Mouse (Mus musculus): ENCODE measurements around the gene Mrpl33. TPM values are rescaled to one million over a fixed set of nuclear protein-coding genes. Genes with fewer than 3 reads are reported as not detected.
"Not testable (repeated sequence)": the region's sequence is repeated elsewhere in the genome, so short reads cannot be mapped to it uniquely, and the experiment has no call there.

Mrpl33 gene
- polyA plus RNA-seq, 1 experiment: 165 TPM

DNA sequence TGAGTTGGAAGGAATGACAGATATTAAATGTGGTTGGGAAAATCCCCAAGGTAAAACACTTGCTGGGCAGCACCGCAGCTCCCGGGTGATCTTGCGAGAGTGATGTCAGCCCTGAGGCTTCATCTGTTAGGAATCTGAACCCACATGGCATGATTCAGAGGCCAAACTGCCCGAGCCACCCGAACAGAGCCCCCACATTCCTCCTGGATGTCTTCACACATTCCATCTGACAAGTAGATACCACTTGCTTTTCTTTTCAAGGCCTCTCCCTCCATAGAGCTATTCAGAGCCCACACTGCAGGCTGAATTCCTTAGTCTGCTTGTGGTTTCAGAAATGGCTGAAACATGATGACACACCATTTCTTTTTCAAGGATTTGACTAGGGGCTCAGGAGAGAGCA is 33.3 kb downstream of the Mrpl33 start:
- TF ChIP-seq CTCF (IDR thresholded peaks at IDR 0.05; ENCODE audit: borderline replicate concordance, insufficient read depth, low read length) (no peak), POLR2A (IDR thresholded peaks at IDR 0.05; ENCODE audit: low read depth, low read length) (no peak)
- Histone ChIP-seq H3K4me3 (ENCODE audit: insufficient read depth, low read length) (no peak overlapping the region), H3K27ac (ENCODE audit: insufficient read depth, low read length) (peak overlapping the region; percentile 98), H3K4me1 (ENCODE audit: control insufficient read depth, insufficient read depth, low read length) (peaks cover 32% of the 10 kb centered on the region)

GRCm38 (mm10) chr5:31631169-31631568 is 34.4 kb downstream of the Mrpl33 start:
- Histone ChIP-seq H3K4me1 (ENCODE audit: control insufficient read depth, insufficient read depth, low read length) (peaks cover 37% of the 10 kb centered on the region), H3K27ac (ENCODE audit: insufficient read depth, low read length) (peak overlapping the region; percentile 98)
- H3K4me3 ChIP-seq (ENCODE audit: insufficient read depth, low read length): not testable (repeated sequence)

DNA sequence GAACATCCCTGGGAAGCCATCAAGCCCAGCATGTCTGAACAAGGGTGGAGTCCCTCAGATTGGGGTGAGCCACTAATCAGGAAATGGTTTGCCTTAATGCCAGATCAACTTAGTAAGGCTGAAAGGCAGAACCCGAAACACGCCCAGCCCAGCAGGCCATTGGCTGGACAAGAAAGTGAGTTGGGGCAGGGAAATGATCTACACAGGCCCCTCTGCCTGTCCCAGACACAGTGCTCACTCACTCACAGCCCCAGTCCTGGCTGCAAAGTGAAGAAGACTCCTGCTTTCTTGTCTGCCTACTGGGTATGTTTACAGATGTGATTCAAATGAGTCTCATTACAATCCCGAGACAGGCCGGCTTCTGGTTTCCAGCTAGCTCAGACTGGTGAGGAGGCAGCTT is 37.4 kb downstream of the Mrpl33 start:
- Histone ChIP-seq H3K4me3 (ENCODE audit: insufficient read depth, low read length) (no peak overlapping the region), H3K27ac (ENCODE audit: insufficient read depth, low read length) (peak overlapping the region; percentile 59), H3K4me1 (ENCODE audit: control insufficient read depth, insufficient read depth, low read length) (peaks cover 28% of the 10 kb centered on the region)
- no peak for TF ChIP-seq POLR2A (IDR thresholded peaks at IDR 0.05; ENCODE audit: low read depth, low read length)
- no peak for TF ChIP-seq CTCF (IDR thresholded peaks at IDR 0.05; ENCODE audit: borderline replicate concordance, insufficient read depth, low read length)

GRCm38 (mm10) chr5:31634679-31635078 is 37.9 kb downstream of the Mrpl33 start:
- peak overlapping the region; percentile 59 for H3K27ac ChIP-seq (ENCODE audit: insufficient read depth, low read length)
- TF ChIP-seq CTCF (IDR thresholded peaks at IDR 0.05; ENCODE audit: borderline replicate concordance, insufficient read depth, low read length): no peak
- no peak for TF ChIP-seq POLR2A (IDR thresholded peaks at IDR 0.05; ENCODE audit: low read depth, low read length)
- no peak overlapping the region for H3K4me3 ChIP-seq (ENCODE audit: insufficient read depth, low read length)
- peaks cover 24% of the 10 kb centered on the region for H3K4me1 ChIP-seq (ENCODE audit: control insufficient read depth, insufficient read depth, low read length)

DNA sequence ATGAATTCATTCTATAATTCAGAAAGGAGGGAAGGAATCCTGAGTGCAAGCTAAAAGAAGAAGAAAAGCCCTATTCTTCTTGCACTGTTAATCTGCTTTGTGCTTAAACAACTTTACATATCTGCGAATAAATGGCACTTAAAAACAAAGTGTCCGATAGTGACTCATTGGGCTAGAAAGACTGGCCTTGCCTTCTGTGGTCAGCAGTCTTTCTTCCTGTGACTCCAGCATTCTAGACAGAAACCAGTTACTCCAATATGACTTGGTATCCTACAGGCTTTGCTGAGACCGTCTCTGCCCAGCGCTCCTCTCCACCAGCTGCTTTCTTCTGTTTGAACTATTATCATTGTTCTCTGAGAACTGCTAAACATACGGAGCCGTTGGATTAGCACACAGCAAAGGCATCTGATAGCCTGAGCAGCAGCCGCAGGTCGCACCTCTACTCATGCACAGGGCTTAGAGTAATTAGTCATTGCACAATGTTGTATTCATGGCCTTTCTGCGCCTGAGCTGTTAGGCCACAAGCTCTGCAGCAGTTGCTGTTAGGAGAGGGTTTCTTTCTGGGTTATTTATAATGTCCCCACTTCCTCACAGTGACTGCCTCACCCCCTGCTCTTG is 40.0 kb downstream of the Mrpl33 start:
- Histone ChIP-seq H3K27ac (ENCODE audit: insufficient read depth, low read length) (peak overlapping the region; percentile 59), H3K4me3 (ENCODE audit: insufficient read depth, low read length) (no peak overlapping the region), H3K4me1 (ENCODE audit: control insufficient read depth, insufficient read depth, low read length) (peaks cover 15% of the 10 kb centered on the region)
- TF ChIP-seq POLR2A (IDR thresholded peaks at IDR 0.05; ENCODE audit: low read depth, low read length) (no peak), CTCF (IDR thresholded peaks at IDR 0.05; ENCODE audit: borderline replicate concordance, insufficient read depth, low read length) (no peak)

GRCm38 (mm10) chr5:31640542-31640941 is 43.8 kb downstream of the Mrpl33 start:
- H3K4me1 ChIP-seq (ENCODE audit: control insufficient read depth, insufficient read depth, low read length): peaks cover 17% of the 10 kb centered on the region
- TF ChIP-seq CTCF (IDR thresholded peaks at IDR 0.05; ENCODE audit: borderline replicate concordance, insufficient read depth, low read length): no peak
- TF ChIP-seq POLR2A (IDR thresholded peaks at IDR 0.05; ENCODE audit: low read depth, low read length): no peak

GRCm38 (mm10) chr5:31642300-31642699 is 45.6 kb downstream of the Mrpl33 start:
- no peak overlapping the region for H3K4me3 ChIP-seq (ENCODE audit: insufficient read depth, low read length)
- no peak overlapping the region for H3K27ac ChIP-seq (ENCODE audit: insufficient read depth, low read length)
- TF ChIP-seq POLR2A (IDR thresholded peaks at IDR 0.05; ENCODE audit: low read depth, low read length) (no peak), CTCF (IDR thresholded peaks at IDR 0.05; ENCODE audit: borderline replicate concordance, insufficient read depth, low read length) (no peak)
- H3K4me1 ChIP-seq (ENCODE audit: control insufficient read depth, insufficient read depth, low read length): peaks cover 9% of the 10 kb centered on the region

More at GRCm38 (mm10) chr5:31640542-31640941, 43.8 kb downstream of the Mrpl33 start:
- H3K4me3 ChIP-seq (ENCODE audit: insufficient read depth, low read length): no peak overlapping the region
- no peak overlapping the region for H3K27ac ChIP-seq (ENCODE audit: insufficient read depth, low read length)

DNA sequence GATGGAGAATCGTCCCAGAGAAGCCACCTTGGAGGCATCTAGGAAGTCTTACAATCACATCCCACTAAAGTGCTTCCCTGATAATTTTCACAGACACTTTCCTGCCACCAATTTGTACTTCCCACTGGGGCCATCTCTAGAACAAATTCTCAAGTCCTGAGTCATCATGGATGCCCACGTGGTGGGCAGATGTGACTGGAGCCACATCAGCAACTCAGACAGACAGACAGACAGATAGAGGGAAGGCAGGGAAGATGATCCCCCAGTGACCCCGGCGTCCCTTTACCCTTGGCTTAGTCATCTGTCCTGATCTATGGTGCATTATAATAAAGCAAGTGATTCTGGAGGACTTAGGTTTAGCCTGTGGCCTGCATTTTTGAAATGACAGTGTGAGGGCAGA is 47.5 kb downstream of the Mrpl33 start:
- TF ChIP-seq CTCF (IDR thresholded peaks at IDR 0.05; ENCODE audit: borderline replicate concordance, insufficient read depth, low read length): no peak
- no peak for TF ChIP-seq POLR2A (IDR thresholded peaks at IDR 0.05; ENCODE audit: low read depth, low read length)
- Histone ChIP-seq H3K4me3 (ENCODE audit: insufficient read depth, low read length) (no peak overlapping the region), H3K4me1 (ENCODE audit: control insufficient read depth, insufficient read depth, low read length) (peaks cover 11% of the 10 kb centered on the region), H3K27ac (ENCODE audit: insufficient read depth, low read length) (no peak overlapping the region)

- TF ChIP-seq CTCF (IDR thresholded peaks at IDR 0.05; ENCODE audit: borderline replicate concordance, insufficient read depth, low read length) (no peak), POLR2A (IDR thresholded peaks at IDR 0.05; ENCODE audit: low read depth, low read length) (no peak)
- no peak overlapping the region for H3K4me3 ChIP-seq (ENCODE audit: insufficient read depth, low read length)
- no peak overlapping the region for H3K27ac ChIP-seq (ENCODE audit: insufficient read depth, low read length)
- peaks cover 11% of the 10 kb centered on the region for H3K4me1 ChIP-seq (ENCODE audit: control insufficient read depth, insufficient read depth, low read length)
These were observed 48.1 kb downstream of the Mrpl33 start for GRCm38 (mm10) chr5:31644847-31645246.

- no peak overlapping the region for H3K27ac ChIP-seq (ENCODE audit: insufficient read depth, low read length)
- TF ChIP-seq CTCF (IDR thresholded peaks at IDR 0.05; ENCODE audit: borderline replicate concordance, insufficient read depth, low read length): no peak
- no peak for TF ChIP-seq POLR2A (IDR thresholded peaks at IDR 0.05; ENCODE audit: low read depth, low read length)
- peaks cover 11% of the 10 kb centered on the region for H3K4me1 ChIP-seq (ENCODE audit: control insufficient read depth, insufficient read depth, low read length)
- H3K4me3 ChIP-seq (ENCODE audit: insufficient read depth, low read length): no peak overlapping the region
These were observed 49.1 kb downstream of the Mrpl33 start for GRCm38 (mm10) chr5:31645798-31646197.

DNA sequence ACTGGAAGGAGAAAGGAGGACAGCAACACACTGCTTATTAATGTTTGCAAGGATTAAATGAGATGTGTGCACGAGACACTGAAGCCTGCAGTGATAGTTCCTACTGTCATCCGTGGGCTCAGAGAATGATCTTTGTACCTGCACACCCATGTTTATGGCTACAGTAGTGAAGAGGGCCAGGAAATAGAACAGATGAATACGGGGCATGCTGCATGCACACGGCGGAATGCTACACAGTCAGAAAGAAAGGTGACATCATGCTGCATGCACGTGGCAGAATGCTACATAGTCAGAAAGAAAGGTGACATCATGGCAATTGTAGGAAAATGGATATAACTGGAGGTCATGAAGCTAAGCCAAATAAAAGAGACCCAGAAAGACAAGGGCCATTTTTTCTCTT is 49.8 kb downstream of the Mrpl33 start:
- TF ChIP-seq POLR2A (IDR thresholded peaks at IDR 0.05; ENCODE audit: low read depth, low read length): no peak
- TF ChIP-seq CTCF (IDR thresholded peaks at IDR 0.05; ENCODE audit: borderline replicate concordance, insufficient read depth, low read length): no peak
- H3K4me1 ChIP-seq (ENCODE audit: control insufficient read depth, insufficient read depth, low read length): peaks cover 11% of the 10 kb centered on the region
- no peak overlapping the region for H3K27ac ChIP-seq (ENCODE audit: insufficient read depth, low read length)
- no peak overlapping the region for H3K4me3 ChIP-seq (ENCODE audit: insufficient read depth, low read length)

All from embryonic fibroblast, embryonic 13.5 days (primary cell).